Mouse (Mus musculus): ENCODE results near the gene Rpl6. TPM values are rescaled to one million over a fixed set of nuclear protein-coding genes. Genes with fewer than 3 reads are reported as not detected.

The Rpl6 gene
- polyA plus RNA-seq (2015; fragmentation: Nextera tagmentation; extraction: Ambion mirVana), result 398 and 410 TPM in 2 replicates

- Histone ChIP-seq H3K9me3 (no peaks in the 10 kb centered on the region), H3K4me3 (peak within 1 kb of the TSS; percentile 97), H3K36me3 (peaks cover 40% of the 10 kb centered on the region), H3K27me3 (no peaks in the 10 kb centered on the region), H3K9ac (replicated peaks) (peak within 1 kb of the TSS; percentile 100), H3K4me1 (peaks cover 28% of the 10 kb centered on the region), H3K27ac (replicated peaks) (peak within 1 kb of the TSS; percentile 83), H3K4me2 (replicated peaks) (peak within 1 kb of the TSS; percentile 79)
- peak; percentile 95 for ATAC-seq (replicated peaks)
- 1% methylated on average over 52 of the region's 52 CpGs for WGBS
These were observed at the start of gene Rpl6 for GRCm38 (mm10) chr5:121204132-121205089. TSS of gene Rpl6 (plus strand) at chr5:121204481.

DNA sequence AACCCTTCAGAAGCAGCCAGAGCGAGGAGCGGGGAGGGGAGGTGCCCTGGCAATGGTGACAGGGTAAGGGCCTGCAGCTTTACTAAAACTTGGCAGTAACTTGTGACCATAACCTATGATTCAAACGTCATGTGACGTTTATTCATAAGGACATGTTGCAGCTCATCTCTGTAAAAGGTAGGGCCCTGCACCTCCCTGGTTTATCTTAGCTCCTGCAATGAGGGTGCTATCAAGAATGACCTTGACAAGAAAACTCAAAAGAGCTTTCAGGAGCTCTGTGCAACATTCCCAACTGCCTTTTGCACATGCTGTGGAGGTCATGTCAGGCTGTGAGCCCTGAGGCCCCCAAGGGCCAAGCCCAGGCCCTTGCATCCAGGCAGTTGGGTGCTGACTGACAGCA lies 48.2 kb upstream of the Rpl6 start:
- Histone ChIP-seq H3K4me3 (no peak overlapping the region), H3K36me3 (peaks cover 45% of the 10 kb centered on the region), H3K27ac (replicated peaks) (no peak overlapping the region; the same call in 1 of the 2 replicates), H3K9ac (replicated peaks) (no peak overlapping the region), H3K27me3 (no peaks in the 10 kb centered on the region), H3K4me1 (no peaks in the 10 kb centered on the region), H3K9me3 (no peaks in the 10 kb centered on the region), H3K4me2 (replicated peaks) (no peak overlapping the region)
- ATAC-seq (replicated peaks), result no peak
- 89% methylated on average over 4 of the region's 4 CpGs for WGBS

DNA sequence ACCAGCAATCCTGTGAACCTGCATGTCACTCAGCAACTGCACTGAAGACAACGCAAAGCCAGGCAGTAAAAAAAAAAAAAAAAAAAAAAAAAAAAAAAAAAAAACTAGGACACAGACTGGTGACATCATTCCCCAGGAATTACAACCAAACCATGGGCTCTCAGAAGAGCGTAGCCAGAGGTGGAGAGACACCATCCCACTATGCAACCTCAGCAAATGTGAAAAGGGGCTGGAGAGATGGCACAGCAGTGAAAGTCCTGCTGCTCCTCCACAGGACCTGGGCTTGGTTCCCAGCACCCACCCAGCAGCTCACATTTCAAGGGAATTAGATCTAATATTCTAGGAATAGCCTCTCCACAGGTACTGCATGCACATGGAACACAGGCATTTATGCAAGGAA lies 47.3 kb upstream of the Rpl6 start:
- H3K36me3 ChIP-seq, result peaks cover 51% of the 10 kb centered on the region
- 69% methylated on average over 2 of the region's 2 CpGs for WGBS
- no peak for ATAC-seq (replicated peaks)

DNA sequence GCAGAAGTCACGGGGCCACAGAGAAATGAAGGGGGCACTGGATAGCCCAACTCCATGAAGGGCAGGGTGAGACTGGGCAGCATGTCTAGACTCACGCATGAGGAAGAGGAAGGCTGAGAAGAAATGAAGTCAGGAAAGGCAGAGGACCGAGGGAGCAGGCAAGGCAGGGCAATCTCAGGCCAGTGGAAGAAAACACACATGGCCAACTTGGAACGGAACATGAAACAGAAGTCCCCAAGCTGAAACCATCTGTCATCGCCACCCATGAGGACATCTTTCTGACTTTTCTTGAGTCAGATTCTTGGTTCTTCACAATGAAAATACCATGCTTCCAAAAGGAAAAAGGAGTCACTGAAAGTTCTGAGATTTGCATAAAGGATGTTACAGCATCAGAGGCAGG lies 46.8 kb upstream of the Rpl6 start:
- H3K4me1 ChIP-seq, result no peaks in the 10 kb centered on the region
- H3K9me3 ChIP-seq, result no peaks in the 10 kb centered on the region
- H3K27me3 ChIP-seq, result no peaks in the 10 kb centered on the region
- peaks cover 51% of the 10 kb centered on the region for H3K36me3 ChIP-seq
- ATAC-seq (replicated peaks), result no peak
- H3K27ac ChIP-seq (replicated peaks), result no peak overlapping the region
- no peak overlapping the region for H3K9ac ChIP-seq (replicated peaks)
- no peak overlapping the region for H3K4me3 ChIP-seq
- WGBS, result 96% methylated on average over 5 of the region's 5 CpGs
- H3K4me2 ChIP-seq (replicated peaks), result no peak overlapping the region

More for the DNA sequence above, 47.3 kb upstream of the Rpl6 start:
- no peaks in the 10 kb centered on the region for H3K4me1 ChIP-seq
- no peak overlapping the region for H3K4me2 ChIP-seq (replicated peaks)
- no peak overlapping the region for H3K27ac ChIP-seq (replicated peaks)
- H3K27me3 ChIP-seq, result no peaks in the 10 kb centered on the region
- H3K9me3 ChIP-seq, result no peaks in the 10 kb centered on the region
- H3K9ac ChIP-seq (replicated peaks), result no peak overlapping the region
- H3K4me3 ChIP-seq, result no peak overlapping the region

- Histone ChIP-seq H3K4me1 (no peaks in the 10 kb centered on the region), H3K27me3 (no peaks in the 10 kb centered on the region), H3K36me3 (peaks cover 55% of the 10 kb centered on the region), H3K4me3 (no peak overlapping the region), H3K4me2 (replicated peaks) (no peak overlapping the region), H3K27ac (replicated peaks) (no peak overlapping the region), H3K9ac (replicated peaks) (no peak overlapping the region), H3K9me3 (no peaks in the 10 kb centered on the region)
- no peak for ATAC-seq (replicated peaks)
- 90% methylated on average over 7 of the region's 7 CpGs for WGBS
These were observed 45.3 kb upstream of the Rpl6 start for GRCm38 (mm10) chr5:121158966-121159365.

GRCm38 (mm10) chr5:121162285-121162684 lies 42.0 kb upstream of the Rpl6 start:
- no peak overlapping the region for H3K9ac ChIP-seq (replicated peaks)
- H3K27me3 ChIP-seq, result no peaks in the 10 kb centered on the region
- WGBS, result 57% methylated on average over 5 of the region's 5 CpGs
- H3K4me1 ChIP-seq, result no peaks in the 10 kb centered on the region
- no peak for ATAC-seq (replicated peaks)
- H3K4me3 ChIP-seq, result no peak overlapping the region
- no peak overlapping the region for H3K27ac ChIP-seq (replicated peaks)
- H3K36me3 ChIP-seq, result peaks cover 65% of the 10 kb centered on the region
- no peaks in the 10 kb centered on the region for H3K9me3 ChIP-seq
- no peak overlapping the region for H3K4me2 ChIP-seq (replicated peaks)

DNA sequence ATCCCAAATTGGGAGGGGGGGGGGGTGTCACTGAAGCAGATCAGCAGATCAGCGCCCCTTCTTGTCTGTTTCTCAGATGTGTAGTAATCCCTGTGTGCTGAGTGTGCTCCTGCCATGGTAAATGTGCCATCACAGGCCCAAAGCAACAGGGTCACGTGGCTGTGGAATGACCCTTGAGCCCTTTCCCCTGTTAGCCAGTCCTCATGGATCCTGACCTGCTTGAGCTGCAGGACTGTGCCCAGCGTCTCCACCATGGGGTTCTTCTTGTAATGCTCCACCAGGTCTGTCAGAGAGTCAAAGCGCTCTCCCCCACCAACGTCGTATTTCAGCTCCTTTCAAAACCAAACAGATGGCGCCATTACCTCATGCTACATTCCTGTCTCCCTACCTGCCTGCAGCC lies 41.4 kb upstream of the Rpl6 start:
- Histone ChIP-seq H3K27me3 (no peaks in the 10 kb centered on the region), H3K9ac (replicated peaks) (no peak overlapping the region), H3K4me2 (replicated peaks) (no peak overlapping the region), H3K9me3 (no peaks in the 10 kb centered on the region), H3K27ac (replicated peaks) (no peak overlapping the region), H3K36me3 (peaks cover 63% of the 10 kb centered on the region), H3K4me1 (no peaks in the 10 kb centered on the region), H3K4me3 (no peak overlapping the region)
- WGBS, result 93% methylated on average over 7 of the region's 7 CpGs
- no peak for ATAC-seq (replicated peaks)

DNA sequence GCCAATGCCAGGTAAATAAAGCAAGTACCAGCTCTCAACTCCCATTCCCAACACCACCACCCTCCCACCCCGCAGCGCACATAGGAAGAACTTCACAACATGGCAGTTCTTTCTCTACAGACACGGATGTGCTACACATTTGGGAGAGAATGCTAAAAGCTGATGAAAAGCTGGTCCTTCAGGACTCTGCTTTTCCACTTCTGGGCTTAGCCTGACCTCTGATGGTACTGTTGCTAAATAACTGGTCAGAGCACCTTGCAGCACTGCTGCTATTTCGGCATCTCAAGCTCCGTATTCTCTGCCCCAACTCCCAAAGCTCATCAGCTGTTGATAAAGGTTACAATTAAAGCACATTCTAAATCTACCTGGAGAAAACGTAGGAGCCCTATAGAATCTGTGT lies 37.4 kb upstream of the Rpl6 start:
- Histone ChIP-seq H3K9me3 (no peaks in the 10 kb centered on the region), H3K27ac (replicated peaks) (no peak overlapping the region), H3K9ac (replicated peaks) (no peak overlapping the region), H3K27me3 (no peaks in the 10 kb centered on the region), H3K4me1 (no peaks in the 10 kb centered on the region), H3K36me3 (peaks cover 69% of the 10 kb centered on the region), H3K4me3 (no peak overlapping the region), H3K4me2 (replicated peaks) (no peak overlapping the region)
- ATAC-seq (replicated peaks), result no peak
- 95% methylated on average over 6 of the region's 6 CpGs for WGBS

- H3K36me3 ChIP-seq, result peaks cover 44% of the 10 kb centered on the region
- no peak overlapping the region for H3K9ac ChIP-seq (replicated peaks)
- H3K4me1 ChIP-seq, result no peaks in the 10 kb centered on the region
- no peaks in the 10 kb centered on the region for H3K27me3 ChIP-seq
- H3K9me3 ChIP-seq, result no peaks in the 10 kb centered on the region
- no peak overlapping the region for H3K4me3 ChIP-seq
- no peak for ATAC-seq (replicated peaks)
- 93% methylated on average over 2 of the region's 2 CpGs for WGBS
- no peak overlapping the region for H3K27ac ChIP-seq (replicated peaks)
- H3K4me2 ChIP-seq (replicated peaks), result no peak overlapping the region
These were observed 34.7 kb upstream of the Rpl6 start for GRCm38 (mm10) chr5:121169588-121169987.

- H3K27me3 ChIP-seq, result no peaks in the 10 kb centered on the region
- H3K27ac ChIP-seq (replicated peaks), result no peak overlapping the region
- no peak for ATAC-seq (replicated peaks)
- no peak overlapping the region for H3K4me3 ChIP-seq
- H3K9ac ChIP-seq (replicated peaks), result no peak overlapping the region
- H3K4me1 ChIP-seq, result no peaks in the 10 kb centered on the region
- H3K9me3 ChIP-seq, result no peaks in the 10 kb centered on the region
- peaks cover 22% of the 10 kb centered on the region for H3K36me3 ChIP-seq
- no peak overlapping the region for H3K4me2 ChIP-seq (replicated peaks)
- 84% methylated on average over 4 of the region's 4 CpGs for WGBS
These were observed 31.4 kb upstream of the Rpl6 start for GRCm38 (mm10) chr5:121172835-121173234.

- Histone ChIP-seq H3K36me3 (no peaks in the 10 kb centered on the region), H3K4me3 (no peak overlapping the region), H3K9me3 (no peaks in the 10 kb centered on the region), H3K4me2 (replicated peaks) (no peak overlapping the region), H3K9ac (replicated peaks) (no peak overlapping the region), H3K4me1 (peaks cover 16% of the 10 kb centered on the region), H3K27me3 (no peaks in the 10 kb centered on the region), H3K27ac (replicated peaks) (peak overlapping the region; percentile 59)
- 51% methylated on average over 9 of the region's 9 CpGs for WGBS
- ATAC-seq (replicated peaks), result 0 out of 2 replicates have a peak, but pooled peaks have one; percentile 57
These were observed 25.0 kb upstream of the Rpl6 start for GRCm38 (mm10) chr5:121179077-121179857.

GRCm38 (mm10) chr5:121183269-121183668 lies 21.0 kb upstream of the Rpl6 start:
- Histone ChIP-seq H3K4me2 (replicated peaks) (no peak overlapping the region), H3K4me1 (peaks cover 48% of the 10 kb centered on the region), H3K9ac (replicated peaks) (no peak overlapping the region), H3K36me3 (no peaks in the 10 kb centered on the region), H3K27me3 (no peaks in the 10 kb centered on the region), H3K4me3 (no peak overlapping the region), H3K27ac (replicated peaks) (no peak overlapping the region), H3K9me3 (no peaks in the 10 kb centered on the region)
- WGBS, result 66% methylated on average over 9 of the region's 9 CpGs
- no peak for ATAC-seq (replicated peaks)
